Mouse (Mus musculus) splenic B cell, adult 2 months (primary cell): ENCODE measurements around the gene Olfr351.

Experiments
- DNase-seq: peaks from one replicate; pipeline ENCODE4 v3.0.0-alpha.2; 2011; ENCODE audit warnings: low read depth, low spot score
- H3K27me3 ChIP-seq: 2 replicates; pipeline ENCODE4 v1.6.1; 2012; ENCODE audit warnings: mild to moderate bottlenecking, low read length, moderate library complexity, mixed read lengths; ENCODE audit not compliant: control insufficient read depth, poor library complexity, insufficient read depth, severe bottlenecking
- H3K36me3 ChIP-seq: 2 replicates; pipeline ENCODE4 v1.6.1; 2012; ENCODE audit warnings: mild to moderate bottlenecking, low read length, moderate library complexity, mixed read lengths; ENCODE audit not compliant: control insufficient read depth, poor library complexity, insufficient read depth, severe bottlenecking

The Olfr351 gene

DNA sequence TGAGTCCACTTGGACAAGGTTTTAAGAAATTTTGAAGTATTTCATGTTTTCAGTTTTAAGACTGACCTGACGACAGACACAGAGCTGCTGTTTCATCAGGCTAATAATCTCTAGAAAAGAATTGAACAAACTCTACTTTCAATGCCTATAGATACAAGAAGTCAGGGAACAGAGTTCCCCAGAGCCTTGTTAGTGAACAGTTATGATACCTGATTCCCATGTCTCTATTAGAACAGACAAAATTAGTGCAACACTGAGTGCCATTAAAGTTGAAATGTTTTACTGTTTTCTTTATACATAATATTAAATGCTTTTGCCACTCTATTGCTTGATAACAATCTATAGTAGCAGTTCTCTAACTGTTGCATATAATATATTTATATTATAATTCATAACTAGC is at the start of gene Olfr351:
Gene Olfr351 (minus strand): TSS at position 101 of the 400 bp plus-strand sequence.
- no peaks in the 10 kb centered on the region for H3K27me3 ChIP-seq
- DNase-seq: no peak
- H3K36me3 ChIP-seq: no peaks in the 10 kb centered on the region

DNA sequence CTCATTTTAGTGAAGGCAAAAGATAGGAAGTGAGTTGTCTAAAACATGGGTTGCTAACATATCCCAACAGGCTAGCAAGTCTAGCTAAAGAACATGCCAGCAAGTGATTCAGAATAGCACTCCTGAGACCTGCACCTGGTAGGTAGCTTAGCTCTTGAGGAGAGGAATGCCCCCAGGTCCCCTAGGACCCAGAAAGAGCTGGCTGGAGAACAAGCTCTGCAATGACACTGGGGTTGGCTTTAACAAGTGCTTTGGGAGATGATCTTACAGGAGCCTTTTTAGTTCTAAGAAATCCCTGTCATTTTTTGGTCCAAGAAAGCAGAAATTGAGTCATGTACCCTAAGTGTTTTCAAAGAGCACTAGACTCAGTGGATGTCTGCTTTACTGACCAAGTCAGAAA is 42.9 kb upstream of the Olfr351 start, which contains the start of gene Olfr354:
Gene Olfr354 (plus strand): TSS at position 301 of the 400 bp plus-strand sequence.
- DNase-seq: no peak
- no peaks in the 10 kb centered on the region for H3K27me3 ChIP-seq
- H3K36me3 ChIP-seq: no peaks in the 10 kb centered on the region

DNA sequence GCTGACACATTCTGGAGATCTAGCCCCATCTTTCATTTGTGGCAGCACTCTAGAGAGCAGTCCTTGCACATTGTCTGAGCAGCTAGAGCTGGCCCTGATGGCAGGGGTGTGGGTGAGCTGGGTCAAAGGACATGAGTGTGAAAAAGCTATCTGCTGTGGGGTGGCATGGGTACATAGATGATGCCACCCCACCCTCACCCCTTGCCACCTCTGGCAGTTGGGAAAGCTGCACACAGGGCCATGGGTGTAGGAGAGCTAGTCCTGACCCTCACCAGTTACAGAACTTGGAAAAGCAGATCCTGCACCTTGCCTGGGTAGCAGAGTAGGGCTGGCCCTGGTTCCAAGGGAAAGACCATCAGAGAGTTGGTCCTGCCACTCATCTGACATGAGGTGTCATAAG is 34.7 kb upstream of the Olfr351 start:
- Histone ChIP-seq H3K27me3 (no peaks in the 10 kb centered on the region), H3K36me3 (no peaks in the 10 kb centered on the region)
- no peak for DNase-seq

DNA sequence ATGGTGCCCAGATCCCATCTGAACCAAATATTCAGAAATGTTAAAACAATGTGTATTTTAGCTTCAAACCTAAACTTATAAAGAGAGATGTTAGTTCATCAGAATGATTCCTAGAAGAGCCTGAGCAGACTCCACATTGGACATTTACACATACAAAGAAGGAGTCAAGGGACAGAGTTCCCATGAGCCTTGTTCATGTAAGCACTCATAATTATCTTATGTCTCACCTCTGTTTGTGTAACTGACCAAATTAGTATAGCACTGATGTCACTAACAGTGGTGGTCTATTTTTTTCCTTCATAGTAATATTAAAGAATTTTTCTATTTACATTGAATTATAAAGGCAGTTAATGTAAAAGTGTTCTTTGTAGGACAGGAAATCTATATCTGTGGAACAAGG is 30.4 kb upstream of the Olfr351 start, which contains the start of gene Olfr353:
Gene Olfr353 (minus strand): TSS at position 101 of the 400 bp plus-strand sequence.
- Histone ChIP-seq H3K27me3 (no peaks in the 10 kb centered on the region), H3K36me3 (no peaks in the 10 kb centered on the region)
- no peak for DNase-seq

DNA sequence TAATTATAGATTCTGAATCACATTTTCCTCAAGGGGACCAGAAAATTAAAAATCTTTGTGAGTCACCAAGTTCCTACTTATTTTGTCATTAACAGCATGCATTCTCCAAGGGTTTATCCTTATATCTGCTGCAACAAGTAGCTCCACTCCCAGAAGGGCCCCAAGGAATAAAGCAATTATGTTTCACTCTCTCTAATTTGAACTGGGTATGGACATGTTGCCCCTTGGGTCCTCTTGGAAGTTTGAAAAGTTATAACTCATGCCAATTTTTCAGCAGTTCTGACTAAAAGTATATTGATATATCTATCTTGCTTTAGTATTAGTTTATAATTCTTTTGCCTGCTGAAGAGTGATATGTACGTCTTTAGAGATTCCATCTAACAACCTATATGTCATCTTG is 5.7 kb upstream of the Olfr351 start, which contains the start of gene Olfr352:
Gene Olfr352 (plus strand): TSS at position 301 of the 400 bp plus-strand sequence.
- H3K36me3 ChIP-seq: no peaks in the 10 kb centered on the region
- DNase-seq: no peak
- no peaks in the 10 kb centered on the region for H3K27me3 ChIP-seq

DNA sequence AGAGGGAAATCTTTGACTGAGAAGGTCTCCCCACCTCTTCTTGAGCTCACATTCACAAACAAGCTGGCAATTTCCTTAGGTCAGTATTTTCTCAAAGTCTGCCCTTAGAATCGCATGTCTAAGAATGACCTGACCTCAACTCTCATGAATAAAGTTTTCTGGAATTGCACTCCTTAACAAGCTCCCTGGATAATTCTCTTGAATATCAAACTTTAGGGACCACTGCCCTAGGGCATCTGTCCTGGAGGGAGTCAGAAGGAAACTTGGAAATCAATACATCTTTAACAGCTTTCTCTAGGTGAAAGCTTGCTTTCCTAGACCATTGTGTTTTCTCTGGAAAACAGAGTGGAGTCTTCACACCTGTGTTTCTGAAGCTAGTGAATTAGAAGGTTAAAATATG is 16.4 kb downstream of the Olfr351 start, which contains the start of gene Olfr350:
Gene Olfr350 (plus strand): TSS at position 301 of the 400 bp plus-strand sequence.
- Histone ChIP-seq H3K36me3 (no peaks in the 10 kb centered on the region), H3K27me3 (no peaks in the 10 kb centered on the region)
- no peak for DNase-seq

DNA sequence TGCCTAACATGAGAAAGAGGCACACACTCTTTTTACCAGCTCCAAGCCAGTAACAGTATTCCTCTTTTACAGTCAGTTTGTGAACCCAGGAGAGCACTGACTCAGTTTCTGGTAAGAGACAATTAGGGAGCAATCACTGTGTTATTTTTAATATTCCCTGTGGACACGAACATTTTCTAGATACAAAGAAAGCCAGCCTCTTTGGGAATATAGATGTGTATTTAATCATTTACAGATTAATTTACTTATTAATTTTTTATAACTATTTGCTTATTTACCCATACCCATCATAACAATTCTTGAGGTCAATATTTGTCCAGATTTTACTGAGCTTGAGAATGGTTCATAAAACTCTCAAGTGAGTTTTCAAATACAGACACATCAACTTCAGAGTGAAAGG is 45.5 kb downstream of the Olfr351 start, which contains the start of gene Olfr3:
Gene Olfr3 (minus strand): TSS at position 101 of the 400 bp plus-strand sequence.
- no peaks in the 10 kb centered on the region for H3K27me3 ChIP-seq
- H3K36me3 ChIP-seq: no peaks in the 10 kb centered on the region
- DNase-seq: no peak
